Mouse (Mus musculus) layer of hippocampus, postnatal 36 days (tissue): Measurements from ENCODE around the gene Ssr1. TPM values are rescaled to one million over a fixed set of nuclear protein-coding genes. Genes with fewer than 3 reads are reported as not detected.

ENCODE experiments used
- total RNA-seq, 2 experiments: library from RNA; stranded (reverse); gene quantifications; 2 replicates each; pipeline ENCODE4 v1.2.3; 2021

The Ssr1 gene
- total RNA-seq, 2 experiments from 2014 or later: 91.1 to 92.7 TPM

Other genes with a start within 250 kb of the Ssr1 start
- 10 to 100 TPM; 63.5 to 79.8 TPM for gene Rreb1, start 215.8 kb downstream of the Ssr1 start, total RNA-seq
- gene Riok1, start 42.8 kb upstream of the Ssr1 start, total RNA-seq: 10 to 100 TPM; 24.4 to 31.5 TPM
- 1 to 10 TPM; 4.8 to 5.2 TPM for gene Cage1, start 42.9 kb upstream of the Ssr1 start, total RNA-seq
- 10 to 100 TPM; 11.1 to 17.5 TPM for gene Dsp, start 157.1 kb upstream of the Ssr1 start, total RNA-seq
- 10 to 100 TPM; 21.5 to 33.8 TPM for gene Snrnp48, start 210.7 kb upstream of the Ssr1 start, total RNA-seq